Mouse (Mus musculus): Measurements from ENCODE around the gene Gpr108. TPM values are rescaled to one million over a fixed set of nuclear protein-coding genes. Genes with fewer than 3 reads are reported as not detected.

Gene Gpr108
- total RNA-seq, 2 experiments from 2014 or later: 24.1 to 26.7 TPM

GRCm38 (mm10) chr17:57218335-57218900 is 29.8 kb downstream of the Gpr108 start:
- DNase-seq (ENCODE audit: low spot score in 2 of 2): no peak

DNA sequence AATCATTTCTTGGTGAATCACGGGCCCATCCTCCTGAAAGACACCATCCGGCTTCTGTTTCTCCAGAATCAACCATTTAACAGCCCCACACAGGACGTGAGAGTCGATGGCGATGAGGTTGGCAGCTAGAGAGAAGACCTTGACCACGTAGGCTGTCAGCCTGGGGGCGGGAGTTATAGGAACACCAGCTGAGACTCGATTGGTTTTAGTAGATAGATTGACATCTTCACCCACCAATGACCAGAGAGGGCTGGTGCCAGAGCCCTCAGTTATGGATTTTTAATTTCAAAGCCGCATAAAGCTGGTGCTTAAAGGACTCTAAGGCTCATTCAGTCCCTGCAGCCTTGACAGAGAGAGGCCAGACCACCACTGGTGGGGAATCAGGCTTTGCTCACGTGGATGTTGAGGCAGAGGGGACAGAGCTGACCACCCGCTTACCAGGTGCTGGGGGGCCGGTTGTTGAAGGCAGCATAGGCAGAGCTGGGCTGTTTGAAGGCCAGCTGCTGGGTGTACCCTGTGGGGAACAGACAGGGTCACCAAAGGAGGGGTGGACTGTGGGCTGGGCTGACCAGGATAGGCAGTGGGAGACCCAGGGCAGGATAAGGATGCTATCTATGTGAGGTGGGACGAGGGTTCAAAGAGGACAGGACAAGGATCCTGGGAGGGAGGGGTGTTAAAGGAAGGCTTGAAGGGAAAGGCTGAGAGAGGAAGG is 33.4 kb downstream of the Gpr108 start:
- no peak for DNase-seq (ENCODE audit: low spot score in 2 of 2)

DNA sequence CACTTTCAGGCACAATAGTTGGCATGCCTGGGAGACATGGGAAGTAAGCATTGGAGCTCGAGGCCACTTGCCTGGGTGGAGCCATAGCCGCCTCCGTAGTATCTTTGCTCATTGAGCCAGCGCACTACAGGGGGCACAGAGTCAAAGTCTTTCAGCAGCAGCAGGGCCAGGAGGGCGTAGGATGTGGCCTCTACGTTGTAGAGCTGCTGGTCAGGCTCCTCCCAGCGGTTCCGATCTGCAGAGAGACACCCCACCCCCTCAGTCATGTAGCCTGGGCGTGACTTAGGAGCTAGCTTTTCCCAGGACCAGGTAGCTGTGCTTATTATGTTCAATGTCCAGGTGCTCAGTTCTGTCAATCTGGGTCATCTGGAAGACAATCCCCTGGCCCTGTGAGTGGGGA is 36.7 kb downstream of the Gpr108 start:
- DNase-seq (ENCODE audit: low spot score in 2 of 2): no peak

- DNase-seq (ENCODE audit: low spot score in 2 of 2): no peak
These were observed 38.9 kb downstream of the Gpr108 start for GRCm38 (mm10) chr17:57209330-57209729.

DNA sequence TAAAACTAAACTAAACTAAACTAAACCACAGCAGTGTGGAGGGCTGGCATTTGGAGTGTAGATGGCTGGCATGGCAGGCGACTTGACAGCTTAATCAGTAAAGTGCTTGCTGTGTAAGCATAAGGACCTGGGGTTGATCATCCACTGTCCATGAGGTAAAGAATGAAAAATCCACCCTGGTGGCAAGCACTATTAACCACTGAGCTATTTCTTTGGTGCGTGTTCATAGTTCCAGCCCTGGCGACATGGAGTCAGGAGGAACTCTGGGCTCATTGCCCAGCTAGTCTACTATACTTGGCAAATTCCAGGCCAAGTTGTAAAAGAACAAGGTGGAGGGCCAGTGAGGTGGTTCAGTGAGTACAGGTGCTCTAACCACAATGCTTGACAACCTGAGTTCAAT is 40.3 kb downstream of the Gpr108 start:
- DNase-seq (ENCODE audit: low spot score in 2 of 2): no peak

- DNase-seq (ENCODE audit: low spot score in 2 of 2): no peak
These were observed 46.2 kb downstream of the Gpr108 start for GRCm38 (mm10) chr17:57201841-57202724.

DNA sequence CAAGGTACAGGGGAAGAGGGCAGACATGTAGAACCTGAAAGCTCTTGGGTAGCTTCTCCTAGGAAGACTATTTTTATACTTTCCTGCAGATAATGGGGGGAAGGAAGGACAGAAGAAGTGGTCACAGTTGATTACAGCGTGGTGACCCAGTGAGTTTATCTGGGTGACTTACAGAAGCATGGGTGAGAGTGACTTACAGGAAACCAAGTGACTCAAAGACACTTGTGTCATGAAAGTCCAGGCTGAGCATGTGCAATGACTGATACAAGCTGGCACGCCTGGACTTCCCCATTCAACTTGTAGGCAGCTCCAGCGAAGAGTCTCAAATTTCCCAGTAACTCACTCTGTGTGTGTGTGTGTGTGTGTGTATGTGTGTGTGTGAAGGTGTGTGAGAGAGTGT is 50.0 kb downstream of the Gpr108 start:
- no peak for DNase-seq (ENCODE audit: low spot score in 2 of 2)

GRCm38 (mm10) chr17:57195326-57196010 is 52.8 kb downstream of the Gpr108 start:
- DNase-seq (ENCODE audit: low spot score in 2 of 2): no peak

- DNase-seq (ENCODE audit: low spot score in 2 of 2): no peak
These were observed 53.5 kb downstream of the Gpr108 start for GRCm38 (mm10) chr17:57194771-57195170.

GRCm38 (mm10) chr17:57194041-57194507 is 54.2 kb downstream of the Gpr108 start, which contains the start of gene Tnfsf14:
Tnfsf14 (minus strand) TSS chr17:57194177.
- DNase-seq (ENCODE audit: low spot score in 2 of 2): no peak

GRCm38 (mm10) chr17:57188510-57189192 is 59.6 kb downstream of the Gpr108 start:
- no peak for DNase-seq (ENCODE audit: low spot score in 2 of 2)

DNA sequence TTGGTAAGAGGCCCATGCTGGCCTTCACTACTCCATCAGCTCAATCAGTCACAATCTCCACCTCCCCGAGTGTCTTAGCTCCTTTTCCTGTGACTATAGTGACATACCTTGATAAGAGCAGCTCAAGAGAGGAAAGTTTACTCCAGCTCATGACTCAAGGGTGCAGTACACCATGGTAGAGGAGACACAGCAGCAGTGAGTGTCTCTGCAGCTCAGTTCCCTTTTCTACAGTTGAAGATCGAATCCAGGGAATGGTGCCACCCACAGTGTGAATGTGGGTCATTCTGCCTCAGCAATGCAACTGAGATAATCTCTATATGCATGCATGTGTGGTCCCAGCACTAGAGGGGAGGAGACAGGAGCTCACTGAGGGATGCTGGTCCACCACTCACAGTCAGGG is 62.6 kb downstream of the Gpr108 start:
- no peak for DNase-seq (ENCODE audit: low spot score in 2 of 2)

Small RNA genes lying within 50 kb of the gene (microRNA-seq; reads per million reads assigned to microRNA genes)
- 0 reads per million in 2 experiments for gene Mir6978

Other genes with a start within 250 kb of the Gpr108 start
- gene Pspn, start 248.4 kb downstream of the Gpr108 start, total RNA-seq (2021): under 1 TPM in 1 of 2 experiments, not detected in 1; 0.82 TPM
- gene Gtf2f1, start 237.2 kb downstream of the Gpr108 start, total RNA-seq (2021): 10 to 100 TPM; 60.7 to 64.5 TPM
- under 1 TPM in 1 of 2 experiments, not detected in 1; 0.49 TPM for gene Gm17949, start 237.0 kb downstream of the Gpr108 start, total RNA-seq (2021)
- 100 to 1,000 TPM; 106 to 108 TPM for gene Khsrp, start 216.9 kb downstream of the Gpr108 start, total RNA-seq (2021)
- under 1 TPM in 1 of 2 experiments, not detected in 1; 0.40 TPM for gene Slc25a41, start 206.8 kb downstream of the Gpr108 start, total RNA-seq (2021)
- gene Crb3, start 189.3 kb downstream of the Gpr108 start, total RNA-seq (2021): 1 to 10 TPM in 1 of 2 experiments, under 1 TPM in 1; 0.68 to 1.6 TPM
- 100 to 1,000 TPM; 314 to 325 TPM for gene Slc25a23, start 188.6 kb downstream of the Gpr108 start, total RNA-seq (2021)
- gene Dennd1c, start 169.9 kb downstream of the Gpr108 start, total RNA-seq (2021): 1 to 10 TPM; 1.2 to 1.8 TPM
- gene Tubb4a, start 160.7 kb downstream of the Gpr108 start, total RNA-seq (2021): 100 to 1,000 TPM; 543 to 577 TPM
- gene Tnfsf9, start 143.1 kb downstream of the Gpr108 start, total RNA-seq (2021): under 1 TPM; 0.37 to 0.52 TPM
- gene Cd70, start 98.7 kb downstream of the Gpr108 start, total RNA-seq (2021): not detected
- not detected for gene Tnfsf14, start 54.3 kb downstream of the Gpr108 start, total RNA-seq (2021)
- gene C3, start 20.3 kb downstream of the Gpr108 start, total RNA-seq (2021): under 1 TPM in 1 of 2 experiments, not detected in 1; 0.84 TPM
- 10 to 100 TPM in 1 of 2 experiments, 1 to 10 TPM in 1; 9.5 to 10.2 TPM for gene Trip10, start 1.0 kb upstream of the Gpr108 start, total RNA-seq (2021)
- gene Vav1, start 30.7 kb upstream of the Gpr108 start, total RNA-seq (2021): 1 to 10 TPM; 2.9 to 3.1 TPM
- 1 to 10 TPM; 4.8 to 7.4 TPM for gene Adgre1, start 110.2 kb upstream of the Gpr108 start, total RNA-seq (2021)